Mouse (Mus musculus) spleen, adult 2 months (tissue): ENCODE measurements around the gene Slc9a2.

Experiments used
- CTCF ChIP-seq: fragments of 200-500 bp; IDR thresholded peaks from 2 replicates; pipeline ENCODE4 v1.5.1; 2011; ENCODE audit warnings: mild to moderate bottlenecking, inconsistent platforms; ENCODE audit not compliant: insufficient read depth, insufficient read length, insufficient replicate concordance; ENCODE audit errors: extremely low read depth
- POLR2A ChIP-seq: fragments of 200-500 bp; IDR thresholded peaks from 2 replicates; pipeline ENCODE4 v1.6.1; 2011; ENCODE audit warnings: low read depth, low read length, inconsistent platforms

- no peak for TF ChIP-seq POLR2A
- no peak for TF ChIP-seq CTCF
These were observed 118.7 kb downstream of the Slc9a2 start for GRCm38 (mm10) chr1:40799121-40799520.
